Mouse (Mus musculus): ENCODE measurements around the gene Calm4.
"Not testable (repeated sequence)": the region's sequence is repeated elsewhere in the genome, so short reads cannot be mapped to it uniquely, and the experiment has no call there.

GRCm38 (mm10) chr13:3837312-3837807, at the start of gene Calm4:
- TF ChIP-seq GATA1, TAL1 (IDR thresholded peaks at IDR 0.05; ENCODE audit: low read length): not testable (repeated sequence)
